7 mouse cellular contexts compared by ENCODE assay signal in genomic region chr19:34192008-34192963, GRCm38 (mm10). TPM values are rescaled to one million over a fixed set of nuclear protein-coding genes. Genes with fewer than 3 reads are reported as not detected.
DNase-seq lines count a peak whose midpoint lies in the region; ATAC-seq and TF ChIP-seq lines count a peak whose summit lies in the region.

TSS of gene Stambpl1 (plus strand) at chr19:34192229.

- TF ChIP-seq CTCF in heart, adult 2 months (IDR thresholded peaks at IDR 0.05), result no peak
- TF ChIP-seq CTCF in kidney, adult 2 months (conservative IDR thresholded peaks at IDR 0.05; ENCODE audit: insufficient read depth, insufficient read length, low read depth, low read length), result no peak

- peak within 1 kb of the TSS; percentile 63 for H3K9ac ChIP-seq in embryonic facial prominence, embryonic 11.5 days (replicated peaks; ENCODE audit: low read length)
- H3K9ac ChIP-seq in heart, adult 2 months (ENCODE audit: low read depth, low read length), result peak within 1 kb of the TSS; percentile 59
- peak within 1 kb of the TSS; percentile 64 for H3K9ac ChIP-seq in limb, embryonic 11.5 days (ENCODE audit: low read length)
- peak within 1 kb of the TSS; percentile 55 for H3K9ac ChIP-seq in midbrain, embryonic 12.5 days (replicated peaks)

- intact Hi-C loops in heart, adult 2 months (cut with DNase I), result no loop called here

- TF ChIP-seq EP300 in heart, adult 2 months (IDR thresholded peaks at IDR 0.05; ENCODE audit: insufficient read depth, low read depth, low read length), result no peak

- peak; percentile 69; the same call in 1 of the 2 replicates for TF ChIP-seq POLR2A in heart, adult 2 months (IDR thresholded peaks at IDR 0.05; ENCODE audit: insufficient read depth, low read depth, low read length)
- no peak for TF ChIP-seq POLR2A in kidney, adult 2 months (IDR thresholded peaks at IDR 0.05; ENCODE audit: low read depth, low read length)

- H3K4me3 ChIP-seq in embryonic facial prominence, embryonic 11.5 days (ENCODE audit: low read depth, low read length), result peak within 1 kb of the TSS; percentile 57
- peak within 1 kb of the TSS; percentile 69 for H3K4me3 ChIP-seq in heart, adult 2 months
- H3K4me3 ChIP-seq in kidney, adult 2 months (ENCODE audit: insufficient read depth, low read depth, low read length), result peak within 1 kb of the TSS; percentile 61
- H3K4me3 ChIP-seq in limb, embryonic 11.5 days (ENCODE audit: low read depth, low read length), result peak within 1 kb of the TSS; percentile 67
- peak within 1 kb of the TSS; percentile 59 for H3K4me3 ChIP-seq in midbrain, embryonic 12.5 days

- H3K9me3 ChIP-seq in embryonic facial prominence, embryonic 11.5 days (replicated peaks; ENCODE audit: control insufficient read depth, low read length), result no peaks in the 10 kb centered on the region
- no peaks in the 10 kb centered on the region for H3K9me3 ChIP-seq in limb, embryonic 11.5 days (ENCODE audit: control insufficient read depth, low read length)
- H3K9me3 ChIP-seq in midbrain, embryonic 12.5 days, result no peaks in the 10 kb centered on the region

- H3K4me2 ChIP-seq in embryonic facial prominence, embryonic 11.5 days (ENCODE audit: low read depth, low read length), result peak within 1 kb of the TSS; percentile 98
- H3K4me2 ChIP-seq in limb, embryonic 11.5 days (ENCODE audit: low read depth, severe bottlenecking), result peak within 1 kb of the TSS; percentile 87
- H3K4me2 ChIP-seq in midbrain, embryonic 12.5 days (replicated peaks), result peak within 1 kb of the TSS; percentile 99

- under 1% methylated on average over 62 of the region's 62 CpGs for WGBS in embryonic facial prominence, embryonic 11.5 days
- under 1% methylated on average over 62 of the region's 62 CpGs for WGBS in heart, adult 2 months
- WGBS in kidney, adult 2 months, result under 1% methylated on average over 62 of the region's 62 CpGs
- 1% methylated on average over 62 of the region's 62 CpGs for WGBS in limb, embryonic 11.5 days
- WGBS in midbrain, embryonic 12.5 days, result under 1% methylated on average over 62 of the region's 62 CpGs

- no peak within 1 kb of the TSS for H3K27ac ChIP-seq in embryonic facial prominence, embryonic 11.5 days (replicated peaks; ENCODE audit: low read depth, low read length)
- peak within 1 kb of the TSS; percentile 70 for H3K27ac ChIP-seq in heart, adult 2 months
- H3K27ac ChIP-seq in kidney, adult 2 months (ENCODE audit: insufficient read depth, low read depth, low read length), result peak within 1 kb of the TSS; percentile 29; the same call in 1 of the 2 replicates
- peak within 1 kb of the TSS; percentile 14 for H3K27ac ChIP-seq in limb, embryonic 11.5 days (replicated peaks; ENCODE audit: low read depth, low read length)
- H3K27ac ChIP-seq in midbrain, embryonic 12.5 days (replicated peaks), result no peak within 1 kb of the TSS

- peak; percentile 80 for ATAC-seq in embryonic facial prominence, embryonic 11.5 days (replicated peaks; ENCODE audit: insufficient number of reproducible peaks, low FRiP score, low TSS enrichment, low read depth)
- ATAC-seq in limb, embryonic 11.5 days (ENCODE audit: insufficient number of reproducible peaks, low FRiP score, low TSS enrichment, low read depth), result peak; percentile 64
- ATAC-seq in midbrain, embryonic 12.5 days (ENCODE audit: low FRiP score, low read depth), result peak; percentile 86

- no peaks in the 10 kb centered on the region for H3K4me1 ChIP-seq in embryonic facial prominence, embryonic 11.5 days (ENCODE audit: control insufficient read depth, insufficient read depth, low read length)
- peaks cover 1% of the 10 kb centered on the region for H3K4me1 ChIP-seq in heart, adult 2 months (ENCODE audit: control insufficient read depth, insufficient read depth, low read length)
- H3K4me1 ChIP-seq in kidney, adult 2 months (ENCODE audit: control insufficient read depth, insufficient read depth, low read length), result no peaks in the 10 kb centered on the region
- H3K4me1 ChIP-seq in limb, embryonic 11.5 days (ENCODE audit: control insufficient read depth, insufficient read depth, low read length), result peaks cover 15% of the 10 kb centered on the region; the same call in 1 of the 2 replicates
- peaks cover 8% of the 10 kb centered on the region for H3K4me1 ChIP-seq in midbrain, embryonic 12.5 days

- H3K36me3 ChIP-seq in embryonic facial prominence, embryonic 11.5 days (replicated peaks; ENCODE audit: control insufficient read depth, insufficient read depth, low read depth, low read length), result no peaks in the 10 kb centered on the region
- H3K36me3 ChIP-seq in heart, adult 2 months (ENCODE audit: control insufficient read depth, insufficient read depth, low read length), result no peaks in the 10 kb centered on the region
- H3K36me3 ChIP-seq in kidney, adult 2 months (ENCODE audit: control insufficient read depth, insufficient read depth, low read length), result no peaks in the 10 kb centered on the region
- no peaks in the 10 kb centered on the region for H3K36me3 ChIP-seq in limb, embryonic 11.5 days (ENCODE audit: control insufficient read depth, insufficient read depth, low read length)
- no peaks in the 10 kb centered on the region for H3K36me3 ChIP-seq in midbrain, embryonic 12.5 days

- H3K27me3 ChIP-seq in embryonic facial prominence, embryonic 11.5 days (ENCODE audit: control insufficient read depth, insufficient read depth, low read length), result no peaks in the 10 kb centered on the region
- H3K27me3 ChIP-seq in heart, adult 2 months (ENCODE audit: control insufficient read depth, insufficient read depth, low read length), result no peaks in the 10 kb centered on the region
- H3K27me3 ChIP-seq in kidney, adult 2 months (replicated peaks; ENCODE audit: control insufficient read depth, insufficient read depth, low read length), result no peaks in the 10 kb centered on the region
- H3K27me3 ChIP-seq in limb, embryonic 11.5 days (ENCODE audit: control insufficient read depth, insufficient read depth, low read length), result no peaks in the 10 kb centered on the region
- H3K27me3 ChIP-seq in midbrain, embryonic 12.5 days, result peaks cover 53% of the 10 kb centered on the region

- DNase-seq in adrenal gland, postnatal 25 days, result peak; percentile 69
- DNase-seq in embryonic facial prominence, embryonic 11.5 days (ENCODE audit: low spot score), result peak; percentile 68
- DNase-seq in heart, adult 2 months, result peak; percentile 78 to 85
- peak; percentile 70 for DNase-seq in kidney, adult 2 months
- DNase-seq in limb, embryonic 11.5 days (ENCODE audit: low spot score), result peak; percentile 75
- DNase-seq in spleen, adult 12 weeks (ENCODE audit: low spot score), result peak; percentile 61

- no peaks in the 10 kb centered on the region for H3K79me2 ChIP-seq in heart, adult 2 months (replicated peaks; ENCODE audit: control insufficient read depth, insufficient read depth, low read length)

RNA-seq across cellular contexts. Expression of gene Stambpl1, which starts in this region (rescaled TPM):
- total RNA-seq in adrenal gland, postnatal 25 days (2021), result 5.5 and 6.7 TPM in 2 replicates
- polyA plus RNA-seq in embryonic facial prominence, embryonic 11.5 days (2014; fragmentation: Nextera tagmentation; extraction: Ambion mirVana), result 6.7 and 7.2 TPM in 2 replicates
- total RNA-seq in heart, adult 2 months (2021), result 1 to 10 TPM; 3.0 to 3.5 TPM
- polyA plus RNA-seq in heart, adult 2 months (2012; rRNA removed), result 3.6 TPM in 2 replicates
- 1.6 and 2.2 TPM in 2 replicates for polyA plus RNA-seq in kidney, adult 2 months (2012; rRNA removed)
- polyA plus RNA-seq in limb, embryonic 11.5 days (2014; fragmentation: Nextera tagmentation; extraction: Ambion mirVana), result 11.9 and 12.0 TPM in 2 replicates
- polyA plus RNA-seq in midbrain, embryonic 12.5 days (2016; fragmentation: Nextera tagmentation; extraction: Ambion mirVana), result 2.7 and 3.0 TPM in 2 replicates

Comparison
In these comparisons a context has a peak if more than half of its experiments do, and no peak if none do; other contexts are left out.
1. H3K27ac ChIP-seq: peak in heart, adult 2 months (single experiment), kidney, adult 2 months (single experiment) and limb, embryonic 11.5 days (single experiment); none in embryonic facial prominence, embryonic 11.5 days (single experiment) and midbrain, embryonic 12.5 days (single experiment).
2. Peak in every context shown above with its lines, with median percentiles within 50 percentile points of each other: DNase-seq, ATAC-seq, H3K4me2 ChIP-seq, H3K4me3 ChIP-seq and H3K9ac ChIP-seq.